Mouse (Mus musculus) hindbrain, embryonic 15.5 days (tissue): Measurements from ENCODE around the gene Prdm1. TPM values are rescaled to one million over a fixed set of nuclear protein-coding genes. Genes with fewer than 3 reads are reported as not detected.

Experiments
- ATAC-seq: fragments of 200-750 bp; cut with Nextera tagmentation; 2 replicates; pipeline ENCODE4 v1.8.0; 2017; ENCODE audit warnings: low read depth, moderate number of reproducible peaks, moderate TSS enrichment; ENCODE audit not compliant: low FRiP score
- H3K27ac ChIP-seq: fragments of 300-500 bp; sonication (generic); replicated peaks from 2 replicates; pipeline ENCODE4 v1.5.1; 2015; ENCODE audit warnings: mild to moderate bottlenecking, inconsistent platforms
- H3K27me3 ChIP-seq: fragments of 300-500 bp; sonication (generic); 2 replicates; pipeline ENCODE4 v1.6.1; 2015; ENCODE audit warnings: control low read depth, inconsistent platforms
- H3K36me3 ChIP-seq: fragments of 300-500 bp; sonication (generic); 2 replicates; pipeline ENCODE4 v1.6.1; 2015; ENCODE audit warnings: control low read depth, inconsistent platforms
- H3K4me1 ChIP-seq: fragments of 300-500 bp; sonication (generic); replicated peaks from 2 replicates; pipeline ENCODE4 v1.6.1; 2015; ENCODE audit warnings: control low read depth, inconsistent platforms
- H3K4me2 ChIP-seq: fragments of 300-500 bp; sonication (generic); 2 replicates; pipeline ENCODE4 v1.6.1; 2015; ENCODE audit warnings: moderate library complexity, mild to moderate bottlenecking, inconsistent platforms
- H3K4me3 ChIP-seq: fragments of 300-500 bp; sonication (generic); 2 replicates; pipeline ENCODE4 v1.5.1; 2015; ENCODE audit warnings: mild to moderate bottlenecking, inconsistent platforms
- H3K9ac ChIP-seq: fragments of 300-500 bp; sonication (generic); 2 replicates; pipeline ENCODE4 v1.6.1; 2015; ENCODE audit warnings: inconsistent platforms
- H3K9me3 ChIP-seq: fragments of 300-500 bp; sonication (generic); 2 replicates; pipeline ENCODE4 v1.6.1; 2016; ENCODE audit warnings: control low read depth, inconsistent platforms
- WGBS: fragments of 180-500 bp; shearing (Covaris S2); methylation state at CpG from one replicate; pipeline ENCODE4 v1.1.7; 2015; 5-methylcytosine and 5-hydroxymethylcytosine counted together
- polyA plus RNA-seq: library from polyadenylated mRNA; unstranded; fragments of >200 nt; fragmentation: Nextera tagmentation; extraction: Ambion mirVana; gene quantifications from 2 replicates; pipeline ENCODE4 v1.2.1, GENCODE M21; 2015

The Prdm1 gene
- polyA plus RNA-seq, 1 experiment from 2014 or later, result 0.62 TPM

- H3K4me3 ChIP-seq, result no peak overlapping the region
- H3K27ac ChIP-seq, result no peak overlapping the region
- no peaks in the 10 kb centered on the region for H3K9me3 ChIP-seq
- 85% methylated on average over 5 of the region's 5 CpGs for WGBS
- no peaks in the 10 kb centered on the region for H3K4me1 ChIP-seq
- no peak overlapping the region for H3K9ac ChIP-seq
- no peak overlapping the region for H3K4me2 ChIP-seq
- no peaks in the 10 kb centered on the region for H3K27me3 ChIP-seq
- H3K36me3 ChIP-seq, result no peaks in the 10 kb centered on the region
- ATAC-seq, result no peak
These were observed 37.3 kb downstream of the Prdm1 start for GRCm38 (mm10) chr10:44490899-44491422.

DNA sequence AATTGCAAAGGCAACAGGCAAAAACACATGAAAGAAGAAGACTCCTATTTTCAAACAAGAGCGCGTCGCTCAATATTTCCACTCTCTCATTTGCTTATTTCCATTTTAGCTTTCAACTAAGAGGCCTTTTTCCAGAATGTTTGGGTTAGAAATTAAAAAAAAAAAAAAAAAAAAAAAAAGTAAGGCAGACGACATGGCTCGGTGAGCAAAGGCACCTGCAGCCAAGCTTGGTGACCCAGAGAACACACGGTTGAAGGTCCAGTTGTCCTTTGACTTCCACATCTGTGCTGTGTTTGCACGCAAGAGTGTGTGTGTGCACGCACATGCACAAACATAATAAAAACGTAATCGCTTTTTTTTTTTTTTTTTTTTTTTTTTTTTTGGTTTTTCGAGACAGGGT is 41.2 kb downstream of the Prdm1 start:
- Histone ChIP-seq H3K4me1 (no peaks in the 10 kb centered on the region), H3K27me3 (no peaks in the 10 kb centered on the region), H3K4me2 (no peak overlapping the region), H3K36me3 (no peaks in the 10 kb centered on the region), H3K9ac (no peak overlapping the region), H3K4me3 (no peak overlapping the region), H3K9me3 (no peaks in the 10 kb centered on the region), H3K27ac (no peak overlapping the region)
- WGBS, result 96% methylated on average over 9 of the region's 11 CpGs
- ATAC-seq, result no peak

DNA sequence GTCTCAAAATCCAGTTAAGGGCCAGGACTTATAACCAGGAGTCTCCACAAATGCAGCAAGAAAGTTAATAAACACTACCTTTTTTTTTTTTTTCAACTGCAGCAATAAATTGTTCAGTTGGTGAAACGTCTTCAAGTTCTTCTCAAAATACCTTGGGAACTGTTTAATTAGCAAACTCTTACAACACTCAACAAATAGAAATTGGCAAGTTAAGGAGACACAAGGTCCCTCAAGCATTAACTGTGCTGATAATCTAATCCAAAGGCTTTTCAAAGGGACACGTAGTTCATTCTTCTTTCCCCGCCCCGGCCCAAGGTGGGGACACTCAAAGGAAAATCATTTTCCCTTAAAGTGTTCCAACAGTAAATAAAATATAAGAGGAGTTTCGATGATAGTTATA is 44.2 kb downstream of the Prdm1 start:
- ATAC-seq, result no peak
- WGBS, result 86% methylated on average over 5 of the region's 5 CpGs
- no peaks in the 10 kb centered on the region for H3K4me1 ChIP-seq
- H3K27ac ChIP-seq, result no peak overlapping the region
- no peaks in the 10 kb centered on the region for H3K9me3 ChIP-seq
- no peaks in the 10 kb centered on the region for H3K27me3 ChIP-seq
- no peak overlapping the region for H3K4me3 ChIP-seq
- no peak overlapping the region for H3K9ac ChIP-seq
- H3K4me2 ChIP-seq, result no peak overlapping the region
- no peaks in the 10 kb centered on the region for H3K36me3 ChIP-seq

DNA sequence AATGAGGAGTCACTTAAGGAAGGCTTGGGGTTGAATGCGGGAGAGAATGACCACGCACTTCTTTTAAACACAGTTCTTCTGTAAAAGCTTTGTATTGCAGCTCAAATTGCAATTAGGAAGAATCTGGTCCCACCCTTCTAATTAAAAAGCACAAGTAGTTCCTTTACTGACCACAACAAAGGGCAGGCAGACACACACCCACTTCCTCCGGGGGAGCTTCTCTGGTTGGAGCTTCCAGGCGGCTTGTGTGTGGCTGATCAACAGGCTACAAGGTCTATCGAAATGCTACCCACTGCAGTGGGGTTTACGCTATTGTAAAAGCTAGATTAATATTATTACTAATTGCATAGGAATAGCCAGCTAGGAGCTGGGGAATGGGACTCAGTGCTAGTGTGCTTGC is 45.2 kb downstream of the Prdm1 start:
- ATAC-seq, result no peak
- H3K27me3 ChIP-seq, result no peaks in the 10 kb centered on the region
- WGBS, result 74% methylated on average over 6 of the region's 6 CpGs
- no peaks in the 10 kb centered on the region for H3K9me3 ChIP-seq
- H3K36me3 ChIP-seq, result no peaks in the 10 kb centered on the region
- no peak overlapping the region for H3K4me2 ChIP-seq
- no peaks in the 10 kb centered on the region for H3K4me1 ChIP-seq
- H3K9ac ChIP-seq, result no peak overlapping the region
- no peak overlapping the region for H3K4me3 ChIP-seq
- H3K27ac ChIP-seq, result no peak overlapping the region

GRCm38 (mm10) chr10:44481379-44481778 is 46.9 kb downstream of the Prdm1 start:
- no peaks in the 10 kb centered on the region for H3K4me1 ChIP-seq
- no peaks in the 10 kb centered on the region for H3K27me3 ChIP-seq
- H3K4me3 ChIP-seq, result no peak overlapping the region
- no peaks in the 10 kb centered on the region for H3K9me3 ChIP-seq
- H3K27ac ChIP-seq, result no peak overlapping the region
- H3K36me3 ChIP-seq, result no peaks in the 10 kb centered on the region
- no peak for ATAC-seq
- WGBS, result 80% methylated on average over 5 of the region's 5 CpGs
- H3K9ac ChIP-seq, result no peak overlapping the region
- H3K4me2 ChIP-seq, result no peak overlapping the region

- no peak for ATAC-seq
- WGBS, result 30% methylated on average over 6 of the region's 6 CpGs
- no peaks in the 10 kb centered on the region for H3K36me3 ChIP-seq
- H3K9me3 ChIP-seq, result no peaks in the 10 kb centered on the region
- H3K27ac ChIP-seq, result no peak overlapping the region
- H3K4me2 ChIP-seq, result no peak overlapping the region
- no peak overlapping the region for H3K4me3 ChIP-seq
- H3K4me1 ChIP-seq, result no peaks in the 10 kb centered on the region
- no peak overlapping the region for H3K9ac ChIP-seq
- H3K27me3 ChIP-seq, result no peaks in the 10 kb centered on the region
These were observed 49.0 kb downstream of the Prdm1 start for GRCm38 (mm10) chr10:44479286-44479685.

- Histone ChIP-seq H3K4me2 (no peak overlapping the region), H3K9ac (no peak overlapping the region), H3K4me3 (no peak overlapping the region), H3K36me3 (no peaks in the 10 kb centered on the region), H3K9me3 (no peaks in the 10 kb centered on the region), H3K4me1 (no peaks in the 10 kb centered on the region), H3K27ac (no peak overlapping the region), H3K27me3 (no peaks in the 10 kb centered on the region)
- no peak for ATAC-seq
- 74% methylated on average over 5 of the region's 5 CpGs for WGBS
These were observed 50.2 kb downstream of the Prdm1 start for GRCm38 (mm10) chr10:44478091-44478490.

DNA sequence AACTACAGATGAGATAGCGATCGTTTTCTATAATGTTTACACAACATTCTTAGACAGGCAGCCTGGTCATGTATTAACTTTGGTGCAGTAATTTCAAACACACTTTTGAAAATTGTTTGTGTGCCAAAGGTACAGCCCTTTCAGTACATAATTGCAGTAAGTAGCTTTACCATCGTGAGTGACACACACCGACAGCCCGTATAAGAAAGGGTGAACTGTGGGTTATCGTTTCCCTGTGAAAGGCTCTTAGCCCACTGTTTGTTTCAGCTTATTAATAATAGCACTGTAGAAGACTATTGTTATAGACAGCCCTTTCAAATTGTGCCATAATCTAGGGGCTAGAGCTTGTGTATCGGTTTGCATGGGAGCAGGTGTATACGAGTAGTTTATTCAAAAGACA is 51.1 kb downstream of the Prdm1 start:
- H3K27ac ChIP-seq, result no peak overlapping the region
- H3K27me3 ChIP-seq, result no peaks in the 10 kb centered on the region
- H3K4me1 ChIP-seq, result no peaks in the 10 kb centered on the region
- H3K36me3 ChIP-seq, result no peaks in the 10 kb centered on the region
- no peak overlapping the region for H3K4me2 ChIP-seq
- no peak overlapping the region for H3K9ac ChIP-seq
- WGBS, result 86% methylated on average over 8 of the region's 8 CpGs
- no peaks in the 10 kb centered on the region for H3K9me3 ChIP-seq
- ATAC-seq, result no peak
- no peak overlapping the region for H3K4me3 ChIP-seq

DNA sequence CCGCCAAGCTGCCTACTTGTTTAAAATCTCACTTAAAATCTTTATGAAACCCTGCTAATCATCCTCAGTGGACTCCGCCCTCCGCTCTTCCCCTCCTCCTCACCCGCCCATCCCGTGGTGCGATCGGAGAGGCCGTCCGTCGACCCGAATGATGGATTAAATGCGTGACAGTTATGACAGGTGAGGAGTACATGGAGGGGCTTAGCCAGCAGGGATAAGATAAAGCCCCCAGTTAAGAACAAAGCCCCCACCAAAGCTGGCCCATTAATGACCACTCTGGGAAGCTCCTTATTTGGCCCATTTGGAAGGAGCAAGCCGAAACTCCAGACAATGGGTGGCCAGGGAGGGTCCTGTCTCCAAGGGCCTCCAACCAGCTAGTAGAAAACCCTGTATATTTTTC is 51.8 kb downstream of the Prdm1 start:
- Histone ChIP-seq H3K4me3 (no peak overlapping the region), H3K27me3 (no peaks in the 10 kb centered on the region), H3K4me2 (no peak overlapping the region), H3K4me1 (no peaks in the 10 kb centered on the region), H3K36me3 (no peaks in the 10 kb centered on the region), H3K9me3 (no peaks in the 10 kb centered on the region), H3K27ac (no peak overlapping the region), H3K9ac (no peak overlapping the region)
- WGBS, result 80% methylated on average over 13 of the region's 13 CpGs
- no peak for ATAC-seq

DNA sequence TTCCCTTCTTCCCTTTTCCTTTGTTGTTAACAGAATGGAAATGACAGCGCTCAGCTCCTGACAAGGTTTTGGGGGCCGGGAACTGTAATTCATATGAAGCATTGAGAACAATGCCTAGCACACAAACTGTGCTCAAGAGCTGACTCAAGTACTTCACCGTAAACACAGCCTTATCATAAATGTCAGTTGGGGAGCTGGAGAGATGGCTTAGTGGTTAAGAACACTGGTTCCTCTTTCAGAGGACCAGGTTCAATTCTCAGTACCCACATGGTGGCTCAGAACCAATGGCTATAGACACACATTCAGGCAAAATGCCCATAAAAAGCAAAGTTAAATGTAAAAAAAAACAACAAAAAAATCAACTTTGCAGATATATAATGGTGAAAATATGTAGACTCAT is 52.9 kb downstream of the Prdm1 start:
- 81% methylated on average over 3 of the region's 3 CpGs for WGBS
- H3K9me3 ChIP-seq, result no peaks in the 10 kb centered on the region
- no peaks in the 10 kb centered on the region for H3K4me1 ChIP-seq
- no peak overlapping the region for H3K4me3 ChIP-seq
- no peaks in the 10 kb centered on the region for H3K27me3 ChIP-seq
- H3K36me3 ChIP-seq, result no peaks in the 10 kb centered on the region
- no peak overlapping the region for H3K4me2 ChIP-seq
- no peak for ATAC-seq
- no peak overlapping the region for H3K27ac ChIP-seq
- H3K9ac ChIP-seq, result no peak overlapping the region

GRCm38 (mm10) chr10:44474256-44474655 is 54.0 kb downstream of the Prdm1 start:
- Histone ChIP-seq H3K27ac (no peak overlapping the region), H3K9ac (no peak overlapping the region), H3K4me1 (no peaks in the 10 kb centered on the region), H3K4me2 (no peak overlapping the region), H3K9me3 (no peaks in the 10 kb centered on the region), H3K36me3 (no peaks in the 10 kb centered on the region), H3K4me3 (no peak overlapping the region), H3K27me3 (no peaks in the 10 kb centered on the region)
- ATAC-seq, result peak; percentile 45; the same call in 1 of the 2 replicates
- whole genome bisulfite sequencing, result 48% methylated on average over 10 of the region's 10 CpGs

- WGBS, result 29% methylated on average over 8 of the region's 8 CpGs
- Histone ChIP-seq H3K4me2 (no peak overlapping the region), H3K4me3 (no peak overlapping the region), H3K27ac (no peak overlapping the region), H3K36me3 (no peaks in the 10 kb centered on the region), H3K27me3 (peaks cover 11% of the 10 kb centered on the region; the same call in 1 of the 2 replicates), H3K9ac (no peak overlapping the region), H3K9me3 (no peaks in the 10 kb centered on the region), H3K4me1 (0 out of 2 replicates have a peak, but pooled peaks cover 7% of the 10 kb centered on the region)
- no peak for ATAC-seq
These were observed 62.7 kb downstream of the Prdm1 start for GRCm38 (mm10) chr10:44465618-44466017.

- no peaks in the 10 kb centered on the region for H3K36me3 ChIP-seq
- H3K4me1 ChIP-seq, result peaks cover 9% of the 10 kb centered on the region
- no peak overlapping the region for H3K27ac ChIP-seq
- no peak overlapping the region for H3K4me2 ChIP-seq
- H3K9ac ChIP-seq, result no peak overlapping the region
- ATAC-seq, result no peak
- H3K27me3 ChIP-seq, result peaks cover 15% of the 10 kb centered on the region; the same call in 1 of the 2 replicates
- H3K9me3 ChIP-seq, result no peaks in the 10 kb centered on the region
- no peak overlapping the region for H3K4me3 ChIP-seq
- WGBS, result 80% methylated on average over 5 of the region's 5 CpGs
These were observed 63.7 kb downstream of the Prdm1 start for GRCm38 (mm10) chr10:44464563-44464962.
